Mouse (Mus musculus) stomach, embryonic 15.5 days (tissue): ENCODE measurements around the gene Pros1. TPM values are rescaled to one million over a fixed set of nuclear protein-coding genes. Genes with fewer than 3 reads are reported as not detected.

Experiments
- ATAC-seq: fragments of 200-750 bp; cut with Nextera tagmentation; 2 replicates; pipeline ENCODE4 v1.8.0; 2017; ENCODE audit warnings: low read depth, moderate number of reproducible peaks, moderate TSS enrichment; ENCODE audit not compliant: insufficient read depth, low FRiP score
- H3K27ac ChIP-seq: fragments of 300-500 bp; sonication (generic); 2 replicates; pipeline ENCODE4 v1.5.1; 2015; ENCODE audit warnings: mild to moderate bottlenecking, inconsistent platforms
- H3K27me3 ChIP-seq: fragments of 300-500 bp; sonication (generic); replicated peaks from 2 replicates; pipeline ENCODE4 v1.6.1; 2015; ENCODE audit warnings: inconsistent platforms
- H3K36me3 ChIP-seq: fragments of 300-500 bp; sonication (generic); 2 replicates; pipeline ENCODE4 v1.6.1; 2015; ENCODE audit warnings: inconsistent platforms
- H3K4me1 ChIP-seq: fragments of 300-500 bp; sonication (generic); 2 replicates; pipeline ENCODE4 v1.6.1; 2015; ENCODE audit warnings: inconsistent platforms
- H3K4me2 ChIP-seq: fragments of 300-500 bp; sonication (generic); 2 replicates; pipeline ENCODE4 v1.6.1; 2015; ENCODE audit warnings: mild to moderate bottlenecking, inconsistent platforms
- H3K4me3 ChIP-seq: fragments of 300-500 bp; sonication (generic); replicated peaks from 2 replicates; pipeline ENCODE4 v1.5.1; 2015; ENCODE audit warnings: inconsistent platforms
- H3K9ac ChIP-seq: fragments of 300-500 bp; sonication (generic); 2 replicates; pipeline ENCODE4 v1.6.1; 2015; ENCODE audit warnings: inconsistent platforms
- H3K9me3 ChIP-seq: fragments of 300-500 bp; sonication (generic); 2 replicates; pipeline ENCODE4 v1.6.1; 2016; ENCODE audit warnings: inconsistent platforms
- WGBS: fragments of 180-500 bp; shearing (Covaris S2); methylation state at CpG from one replicate; pipeline ENCODE4 v1.1.7; 2015; 5-methylcytosine and 5-hydroxymethylcytosine counted together
- polyA plus RNA-seq: library from polyadenylated mRNA; unstranded; fragments of >200 nt; fragmentation: Nextera tagmentation; extraction: Ambion mirVana; gene quantifications from 2 replicates; pipeline ENCODE4 v1.2.1, GENCODE M21; 2015

Pros1 gene
- polyA plus RNA-seq, 1 experiment from 2014 or later, result 32.5 TPM

DNA sequence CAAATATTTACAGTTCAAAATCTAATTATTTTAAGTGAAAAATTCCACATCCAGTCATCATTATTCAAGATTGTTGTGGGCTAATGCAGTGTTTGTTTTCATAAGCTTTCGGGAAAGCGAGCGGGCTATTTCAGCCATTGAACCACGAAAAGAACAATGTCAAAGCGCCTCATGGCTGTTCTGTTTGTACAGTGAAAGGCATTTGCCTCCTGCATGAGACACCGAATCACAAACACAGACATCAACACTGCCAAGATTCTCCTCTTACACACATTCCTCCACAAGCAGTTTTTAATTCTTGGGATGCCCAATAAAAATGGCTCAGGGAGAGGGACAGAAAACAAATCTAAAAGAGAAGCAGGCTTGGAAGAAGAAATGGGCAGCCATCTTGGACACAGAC is 20.0 kb downstream of the Pros1 start:
- no peak overlapping the region for H3K27ac ChIP-seq
- no peaks in the 10 kb centered on the region for H3K9me3 ChIP-seq
- no peaks in the 10 kb centered on the region for H3K36me3 ChIP-seq
- no peak for ATAC-seq
- H3K4me3 ChIP-seq, result no peak overlapping the region
- H3K9ac ChIP-seq, result no peak overlapping the region
- no peak overlapping the region for H3K4me2 ChIP-seq
- H3K4me1 ChIP-seq, result no peaks in the 10 kb centered on the region
- WGBS, result 75% methylated on average over 6 of the region's 6 CpGs
- no peaks in the 10 kb centered on the region for H3K27me3 ChIP-seq

DNA sequence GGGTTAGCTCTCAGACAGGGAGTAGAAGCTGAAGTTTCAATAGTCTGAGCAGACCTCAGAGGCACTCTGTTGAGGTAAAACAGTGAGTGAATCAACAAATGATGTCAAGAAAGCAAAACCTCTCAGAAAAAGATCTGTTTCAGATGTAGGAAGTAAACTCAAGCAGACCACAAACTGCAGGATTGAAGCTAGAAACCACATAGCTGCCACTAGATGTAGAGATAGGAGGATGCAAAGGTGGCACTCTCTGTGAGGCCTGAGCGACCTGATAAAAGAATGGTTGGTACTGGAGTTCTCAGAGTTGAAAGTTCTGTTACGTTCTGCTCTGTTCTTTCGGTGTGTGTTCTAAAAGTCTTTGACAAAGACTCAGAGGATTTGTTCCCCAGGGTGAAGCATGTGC is 41.7 kb downstream of the Pros1 start:
- Histone ChIP-seq H3K36me3 (no peaks in the 10 kb centered on the region), H3K27me3 (no peaks in the 10 kb centered on the region), H3K27ac (no peak overlapping the region), H3K4me3 (no peak overlapping the region), H3K4me2 (no peak overlapping the region), H3K9ac (no peak overlapping the region), H3K9me3 (no peaks in the 10 kb centered on the region), H3K4me1 (no peaks in the 10 kb centered on the region)
- ATAC-seq, result no peak
- WGBS, result 92% methylated on average over 3 of the region's 3 CpGs

DNA sequence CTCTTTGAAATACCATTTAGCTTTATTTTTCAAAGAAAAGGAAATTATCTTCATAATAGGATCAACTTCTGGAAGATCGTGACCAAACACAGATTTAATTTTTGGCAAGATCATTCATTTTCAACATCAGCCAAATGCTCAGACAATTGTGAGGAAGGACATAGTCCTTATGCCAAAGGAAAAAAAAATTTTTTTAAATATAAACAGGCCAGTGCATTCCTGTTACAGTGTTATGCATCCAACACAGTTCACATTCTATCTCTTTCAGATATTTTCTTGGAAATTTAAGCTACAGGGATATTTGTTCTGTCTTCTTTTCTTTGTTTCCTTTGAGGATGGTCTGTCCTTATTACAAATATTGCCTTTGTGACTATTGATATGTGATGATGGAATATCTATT is 57.3 kb downstream of the Pros1 start:
- Histone ChIP-seq H3K4me2 (no peak overlapping the region), H3K27ac (no peak overlapping the region), H3K27me3 (no peaks in the 10 kb centered on the region), H3K4me1 (no peaks in the 10 kb centered on the region), H3K9ac (no peak overlapping the region), H3K36me3 (no peaks in the 10 kb centered on the region), H3K9me3 (no peaks in the 10 kb centered on the region), H3K4me3 (no peak overlapping the region)
- no peak for ATAC-seq
- WGBS, result 46% methylated on average over 1 of the region's 1 CpGs

DNA sequence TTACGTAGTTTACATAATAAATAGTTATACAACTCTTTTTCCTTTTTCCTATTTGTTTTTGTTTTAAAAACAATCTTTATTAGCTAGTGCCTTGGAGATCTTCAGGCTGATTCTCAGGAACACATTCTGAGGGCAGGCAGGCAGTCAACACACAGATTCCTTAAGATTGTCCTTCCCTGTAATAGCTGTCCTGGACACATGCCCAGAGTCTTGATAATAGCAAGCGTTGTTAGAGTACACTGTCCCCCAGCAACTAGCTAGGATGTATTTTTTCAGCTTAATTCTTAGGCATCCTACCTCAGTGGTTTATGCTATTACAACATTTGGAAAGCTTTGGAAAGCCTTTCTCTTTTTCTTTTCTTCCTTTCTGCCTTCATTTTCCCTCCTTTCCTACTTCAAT is 58.1 kb downstream of the Pros1 start:
- Histone ChIP-seq H3K36me3 (no peaks in the 10 kb centered on the region), H3K9ac (no peak overlapping the region), H3K4me2 (no peak overlapping the region), H3K4me3 (no peak overlapping the region), H3K27me3 (no peaks in the 10 kb centered on the region), H3K9me3 (no peaks in the 10 kb centered on the region), H3K27ac (no peak overlapping the region), H3K4me1 (no peaks in the 10 kb centered on the region)
- WGBS, result 55% methylated on average over 2 of the region's 2 CpGs
- no peak for ATAC-seq

DNA sequence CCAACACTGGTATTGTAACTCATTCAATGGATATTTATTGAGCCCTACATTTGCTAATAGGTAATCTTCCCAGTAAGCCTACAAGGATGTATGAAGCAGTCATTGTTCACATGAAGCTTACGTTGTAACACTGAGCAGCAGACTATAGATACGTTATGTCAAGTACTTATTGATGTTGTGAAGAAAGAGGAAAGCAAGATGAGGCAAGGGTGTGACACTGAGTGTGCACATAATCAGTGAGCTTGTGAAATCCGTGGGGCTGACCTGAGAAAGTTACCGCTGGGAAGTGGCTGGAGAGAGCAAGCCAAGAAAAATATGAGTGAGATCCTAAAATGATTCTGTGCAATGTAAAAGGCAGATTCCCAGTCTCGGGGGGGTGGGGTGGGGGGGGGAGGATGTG is 61.4 kb downstream of the Pros1 start:
- WGBS, result 78% methylated on average over 5 of the region's 5 CpGs

DNA sequence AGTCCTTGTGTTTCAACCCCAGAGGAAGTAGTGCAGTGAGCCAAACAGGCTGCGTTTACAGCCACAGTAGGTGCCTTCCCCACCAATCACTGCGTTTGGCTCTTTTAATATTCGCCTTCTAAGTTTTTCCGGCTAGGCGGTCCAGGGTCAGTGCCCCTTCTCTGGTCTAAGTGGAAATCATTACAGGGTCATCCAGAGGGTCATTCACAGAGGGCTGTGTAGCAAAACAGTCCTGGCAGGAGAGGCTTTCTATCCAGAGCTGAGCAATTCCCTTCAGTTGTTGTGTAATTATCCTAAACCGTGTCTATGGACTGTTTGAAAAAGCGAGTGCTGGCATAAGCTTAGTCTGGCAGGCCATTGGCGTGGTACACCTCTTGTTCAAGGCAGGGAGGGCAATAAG is 68.1 kb downstream of the Pros1 start:
- no peaks in the 10 kb centered on the region for H3K4me1 ChIP-seq
- 32% methylated on average over 8 of the region's 8 CpGs for WGBS

More for the DNA sequence above, 61.4 kb downstream of the Pros1 start:
- Histone ChIP-seq H3K9me3 (no peaks in the 10 kb centered on the region), H3K4me1 (no peaks in the 10 kb centered on the region), H3K4me2 (no peak overlapping the region), H3K36me3 (no peaks in the 10 kb centered on the region), H3K27me3 (no peaks in the 10 kb centered on the region), H3K27ac (no peak overlapping the region), H3K9ac (no peak overlapping the region), H3K4me3 (no peak overlapping the region)
- ATAC-seq, result no peak

DNA sequence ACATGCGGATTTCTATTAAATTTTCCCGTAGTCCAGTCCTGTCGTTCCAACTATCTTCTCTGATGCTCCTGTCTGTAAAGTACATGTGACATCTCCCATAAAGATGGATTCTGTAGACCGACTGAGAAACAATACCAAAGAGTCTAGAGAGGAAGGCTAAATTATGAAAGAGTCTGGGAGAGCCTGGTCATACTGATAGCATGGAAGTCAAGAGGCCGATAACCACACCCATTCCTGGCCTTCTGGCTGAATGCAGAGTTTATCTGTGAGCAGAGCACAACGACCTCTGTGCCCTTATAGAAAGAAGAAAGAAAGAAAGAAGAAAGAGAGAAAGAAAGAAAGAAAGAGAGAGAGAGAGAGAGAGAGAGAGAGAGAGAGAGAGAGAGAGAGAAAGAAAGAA is 77.2 kb downstream of the Pros1 start:
- H3K4me3 ChIP-seq, result no peak overlapping the region
- no peak overlapping the region for H3K27ac ChIP-seq
- H3K36me3 ChIP-seq, result no peaks in the 10 kb centered on the region
- H3K4me2 ChIP-seq, result no peak overlapping the region
- WGBS, result 88% methylated on average over 6 of the region's 6 CpGs
- H3K27me3 ChIP-seq, result no peaks in the 10 kb centered on the region
- H3K9me3 ChIP-seq, result no peaks in the 10 kb centered on the region
- ATAC-seq, result no peak
- H3K4me1 ChIP-seq, result no peaks in the 10 kb centered on the region
- no peak overlapping the region for H3K9ac ChIP-seq

More for the DNA sequence above, 68.1 kb downstream of the Pros1 start:
- H3K27ac ChIP-seq, result no peak overlapping the region
- no peak overlapping the region for H3K9ac ChIP-seq
- no peaks in the 10 kb centered on the region for H3K36me3 ChIP-seq
- H3K27me3 ChIP-seq, result no peaks in the 10 kb centered on the region
- H3K4me3 ChIP-seq, result no peak overlapping the region
- H3K9me3 ChIP-seq, result no peaks in the 10 kb centered on the region
- no peak overlapping the region for H3K4me2 ChIP-seq
- no peak for ATAC-seq

DNA sequence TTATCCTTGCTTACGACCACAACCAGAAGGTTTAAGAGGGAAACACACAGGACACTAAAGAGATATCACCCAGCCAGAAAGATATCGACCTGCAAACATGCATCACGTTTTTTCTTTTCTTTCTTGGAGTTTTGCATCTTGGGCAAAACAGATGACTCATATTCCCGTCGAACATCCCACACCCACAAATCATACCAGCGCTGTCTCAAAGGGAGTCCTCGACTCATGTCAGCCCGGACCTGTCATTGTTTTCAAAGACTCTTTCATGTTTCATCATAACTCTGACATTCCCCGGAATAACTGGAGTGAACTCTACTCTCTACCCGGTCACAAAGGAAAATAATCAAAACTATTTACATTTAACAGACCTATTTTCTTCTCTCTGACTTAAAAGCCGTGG is 82.2 kb downstream of the Pros1 start:
- 61% methylated on average over 11 of the region's 11 CpGs for WGBS
- Histone ChIP-seq H3K4me3 (no peak overlapping the region), H3K36me3 (no peaks in the 10 kb centered on the region), H3K27me3 (no peaks in the 10 kb centered on the region), H3K9ac (no peak overlapping the region), H3K27ac (no peak overlapping the region), H3K4me1 (no peaks in the 10 kb centered on the region), H3K4me2 (no peak overlapping the region), H3K9me3 (no peaks in the 10 kb centered on the region)
- no peak for ATAC-seq

DNA sequence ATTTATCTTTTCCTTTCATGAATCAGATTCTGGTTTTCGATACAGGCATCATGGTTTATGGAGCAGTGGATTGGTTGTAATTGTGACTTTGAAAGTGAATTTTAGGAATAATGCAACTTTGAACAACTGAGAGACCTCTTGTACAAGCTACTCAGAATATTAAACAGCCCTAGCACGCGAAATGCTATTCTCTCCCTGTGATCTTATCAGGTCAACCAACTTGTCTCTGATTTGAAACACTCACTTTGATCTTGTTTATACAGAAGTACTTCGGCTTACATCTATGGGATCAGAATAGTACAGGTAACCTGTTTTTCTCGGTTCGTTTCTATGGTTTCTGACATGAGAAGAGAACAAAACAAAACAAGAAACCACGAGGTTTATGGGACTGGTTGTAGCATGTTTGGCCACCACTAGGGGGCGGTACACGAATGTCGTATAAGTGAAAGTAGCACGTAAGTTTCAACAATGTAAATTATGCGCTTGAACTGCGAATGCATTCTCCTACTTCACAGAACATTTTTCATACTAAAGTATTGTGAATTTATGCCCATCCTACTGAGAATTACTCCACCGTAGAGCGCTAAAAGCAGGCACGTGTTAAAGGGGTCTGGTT is 86.4 kb downstream of the Pros1 start:
- Histone ChIP-seq H3K4me2 (peak overlapping the region; percentile 42; the same call in 1 of the 2 replicates), H3K27me3 (no peaks in the 10 kb centered on the region), H3K4me3 (no peak overlapping the region), H3K9me3 (no peaks in the 10 kb centered on the region), H3K4me1 (no peaks in the 10 kb centered on the region), H3K36me3 (no peaks in the 10 kb centered on the region), H3K9ac (no peak overlapping the region), H3K27ac (no peak overlapping the region)
- 0 out of 2 replicates have a peak, but pooled peaks have one; percentile 56 for ATAC-seq
- 21% methylated on average over 16 of the region's 16 CpGs for WGBS

DNA sequence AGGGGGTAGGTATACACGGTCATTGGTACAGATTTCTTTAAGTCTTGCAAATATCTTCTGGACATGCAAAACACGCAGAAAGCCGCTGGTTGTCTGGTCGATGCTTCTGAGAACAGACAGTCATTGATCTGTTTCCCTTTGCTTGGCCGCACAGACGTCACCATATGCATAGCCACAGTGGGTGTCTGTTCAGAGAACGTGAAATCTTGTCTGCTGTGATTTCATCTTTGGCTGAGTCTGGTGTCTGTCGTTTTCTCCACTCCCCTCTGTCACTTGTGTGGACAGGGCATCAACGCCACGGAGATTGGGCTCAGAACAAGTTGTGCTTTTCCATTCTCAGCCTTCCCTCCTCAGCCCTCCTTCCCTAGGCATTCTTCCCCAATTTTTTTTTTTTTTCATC is 87.7 kb downstream of the Pros1 start:
- no peaks in the 10 kb centered on the region for H3K27me3 ChIP-seq
- H3K4me2 ChIP-seq, result no peak overlapping the region
- H3K9ac ChIP-seq, result no peak overlapping the region
- WGBS, result 75% methylated on average over 10 of the region's 10 CpGs
- H3K36me3 ChIP-seq, result no peaks in the 10 kb centered on the region
- no peak overlapping the region for H3K4me3 ChIP-seq
- H3K9me3 ChIP-seq, result no peaks in the 10 kb centered on the region
- no peak overlapping the region for H3K27ac ChIP-seq
- ATAC-seq, result no peak
- no peaks in the 10 kb centered on the region for H3K4me1 ChIP-seq

DNA sequence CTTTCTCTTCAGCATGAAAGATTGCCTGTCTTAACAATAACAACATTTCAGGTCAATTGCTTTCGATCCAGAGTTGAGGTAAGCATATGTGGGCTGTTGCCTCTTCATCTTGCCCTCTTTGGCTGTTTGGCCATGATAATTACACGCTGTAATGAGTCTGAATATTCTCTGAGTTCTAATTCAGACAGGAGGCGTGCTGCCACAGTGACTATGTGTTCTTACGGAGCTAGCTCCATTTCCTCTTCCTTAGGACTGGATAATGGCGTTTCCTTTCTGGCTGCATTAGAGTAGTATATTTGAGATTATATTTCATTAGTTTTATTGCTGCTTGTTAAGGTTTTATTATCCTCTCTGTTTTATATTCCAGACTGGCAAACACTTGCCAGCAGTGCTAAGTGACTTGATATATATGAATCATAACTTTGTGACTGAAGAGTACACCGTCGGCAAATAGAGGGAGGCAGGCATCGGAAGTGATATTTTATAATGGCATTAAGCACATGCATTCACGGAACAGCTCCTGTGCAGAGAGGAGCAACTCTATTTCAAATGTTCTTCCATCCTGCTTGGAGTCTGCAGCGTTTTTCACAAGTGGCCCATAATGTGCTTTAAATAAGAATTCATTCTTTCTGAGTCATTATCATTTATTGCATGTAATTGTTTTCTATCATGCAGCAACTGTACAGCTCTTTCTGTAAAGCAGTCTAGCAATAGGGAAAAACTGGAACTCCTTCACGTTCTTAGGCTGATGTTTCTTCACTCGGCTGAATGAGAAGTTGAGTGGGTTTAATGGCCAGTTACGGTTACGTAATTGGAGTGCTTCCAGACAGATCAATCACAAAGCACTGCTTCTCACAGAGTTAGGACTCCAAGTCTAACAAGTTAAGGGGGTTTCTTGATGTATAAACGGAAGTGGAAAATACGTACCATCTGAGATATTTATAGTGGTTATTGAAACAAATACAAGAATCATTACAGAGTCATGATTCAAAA is 88.6 kb downstream of the Pros1 start:
- Histone ChIP-seq H3K27me3 (no peaks in the 10 kb centered on the region), H3K36me3 (no peaks in the 10 kb centered on the region), H3K4me2 (no peak overlapping the region), H3K9me3 (no peaks in the 10 kb centered on the region), H3K27ac (no peak overlapping the region), H3K4me3 (no peak overlapping the region), H3K9ac (no peak overlapping the region), H3K4me1 (no peaks in the 10 kb centered on the region)
- ATAC-seq, result no peak
- 63% methylated on average over 16 of the region's 16 CpGs for WGBS

DNA sequence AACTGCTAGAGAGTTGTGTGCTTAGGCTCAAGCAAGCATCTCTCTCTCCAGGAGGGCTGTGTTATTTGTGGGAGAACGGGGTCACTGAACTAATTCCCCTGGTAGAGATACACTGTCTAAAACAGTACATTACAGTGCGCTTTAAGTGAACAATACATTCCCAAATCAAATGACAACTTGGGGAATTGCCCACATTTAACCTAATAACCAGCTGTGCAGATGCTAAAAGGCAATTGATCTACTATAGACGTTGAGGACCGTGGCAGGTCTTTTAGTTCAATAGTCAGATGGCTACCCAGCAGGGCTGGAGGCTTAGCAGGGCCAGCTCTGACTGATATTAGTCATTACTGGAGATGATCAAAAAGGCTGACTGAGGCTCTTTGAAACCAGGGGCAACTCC is 104.4 kb downstream of the Pros1 start:
- Histone ChIP-seq H3K9me3 (no peaks in the 10 kb centered on the region), H3K36me3 (no peaks in the 10 kb centered on the region), H3K27ac (no peak overlapping the region), H3K4me2 (no peak overlapping the region), H3K4me3 (no peak overlapping the region), H3K9ac (no peak overlapping the region), H3K4me1 (no peaks in the 10 kb centered on the region), H3K27me3 (no peaks in the 10 kb centered on the region)
- no peak for ATAC-seq
- 76% methylated on average over 4 of the region's 4 CpGs for WGBS
